Mouse (Mus musculus): Measurements from ENCODE around the gene Pou3f3. TPM values are rescaled to one million over a fixed set of nuclear protein-coding genes. Genes with fewer than 3 reads are reported as not detected.

The Pou3f3 gene
- polyA plus RNA-seq, 1 experiment from 2014 or later: 2.9 TPM

- ATAC-seq (ENCODE audit: low read depth): no peak
- Histone ChIP-seq H3K27me3 (replicated peaks; ENCODE audit: control insufficient read depth, insufficient read depth, low read length) (peaks cover 78% of the 10 kb centered on the region), H3K4me2 (ENCODE audit: low read depth, low read length) (peak overlapping the region; percentile 87), H3K9me3 (ENCODE audit: control insufficient read depth, low read length) (no peaks in the 10 kb centered on the region), H3K4me1 (ENCODE audit: control insufficient read depth, insufficient read depth, low read length) (peaks cover 4% of the 10 kb centered on the region; the same call in 1 of the 2 replicates), H3K36me3 (ENCODE audit: control insufficient read depth, insufficient read depth, low read length) (no peaks in the 10 kb centered on the region), H3K4me3 (ENCODE audit: low read depth, low read length) (peak overlapping the region; percentile 49), H3K9ac (ENCODE audit: low read depth, low read length) (peak overlapping the region; percentile 72), H3K27ac (replicated peaks; ENCODE audit: low read depth, low read length) (peak overlapping the region; percentile 82; the same call in 1 of the 2 replicates)
- WGBS: 4% methylated on average over 11 of the region's 11 CpGs
- no peak for DNase-seq (ENCODE audit: low spot score)
These were observed 10.1 kb upstream of the Pou3f3 start for GRCm38 (mm10) chr1:42685321-42685960.

GRCm38 (mm10) chr1:42686194-42687131, 9.1 kb upstream of the Pou3f3 start:
- peak; percentile 51 for ATAC-seq (ENCODE audit: low read depth)
- Histone ChIP-seq H3K27ac (replicated peaks; ENCODE audit: low read depth, low read length) (peak overlapping the region; percentile 82), H3K36me3 (ENCODE audit: control insufficient read depth, insufficient read depth, low read length) (no peaks in the 10 kb centered on the region), H3K27me3 (replicated peaks; ENCODE audit: control insufficient read depth, insufficient read depth, low read length) (peaks cover 87% of the 10 kb centered on the region), H3K4me2 (ENCODE audit: low read depth, low read length) (peak overlapping the region; percentile 87), H3K9me3 (ENCODE audit: control insufficient read depth, low read length) (no peaks in the 10 kb centered on the region), H3K4me1 (ENCODE audit: control insufficient read depth, insufficient read depth, low read length) (peaks cover 4% of the 10 kb centered on the region; the same call in 1 of the 2 replicates), H3K4me3 (ENCODE audit: low read depth, low read length) (peak overlapping the region; percentile 49), H3K9ac (ENCODE audit: low read depth, low read length) (peak overlapping the region; percentile 72)
- DNase-seq (ENCODE audit: low spot score): no peak
- under 1% methylated on average over 44 of the region's 53 CpGs for WGBS

GRCm38 (mm10) chr1:42687271-42687670, 8.3 kb upstream of the Pou3f3 start:
- Histone ChIP-seq H3K27ac (replicated peaks; ENCODE audit: low read depth, low read length) (peak overlapping the region; percentile 82), H3K36me3 (ENCODE audit: control insufficient read depth, insufficient read depth, low read length) (no peaks in the 10 kb centered on the region), H3K4me1 (ENCODE audit: control insufficient read depth, insufficient read depth, low read length) (peaks cover 4% of the 10 kb centered on the region; the same call in 1 of the 2 replicates), H3K27me3 (replicated peaks; ENCODE audit: control insufficient read depth, insufficient read depth, low read length) (peaks cover 92% of the 10 kb centered on the region), H3K9ac (ENCODE audit: low read depth, low read length) (peak overlapping the region; percentile 72; the same call in 1 of the 2 replicates), H3K4me2 (ENCODE audit: low read depth, low read length) (peak overlapping the region; percentile 87), H3K4me3 (ENCODE audit: low read depth, low read length) (peak overlapping the region; percentile 49), H3K9me3 (ENCODE audit: control insufficient read depth, low read length) (no peaks in the 10 kb centered on the region)
- ATAC-seq (ENCODE audit: low read depth) (no peak), DNase-seq (ENCODE audit: low spot score) (no peak)
- 9% methylated on average over 12 of the region's 12 CpGs for WGBS

- DNase-seq (ENCODE audit: low spot score) (no peak), ATAC-seq (ENCODE audit: low read depth) (no peak)
- Histone ChIP-seq H3K9me3 (ENCODE audit: control insufficient read depth, low read length) (no peaks in the 10 kb centered on the region), H3K9ac (ENCODE audit: low read depth, low read length) (no peak overlapping the region), H3K4me2 (ENCODE audit: low read depth, low read length) (peak overlapping the region; percentile 25; the same call in 1 of the 2 replicates), H3K27me3 (replicated peaks; ENCODE audit: control insufficient read depth, insufficient read depth, low read length) (peaks cover 95% of the 10 kb centered on the region), H3K36me3 (ENCODE audit: control insufficient read depth, insufficient read depth, low read length) (no peaks in the 10 kb centered on the region), H3K4me3 (ENCODE audit: low read depth, low read length) (0 out of 2 replicates have a peak overlapping the region, but pooled peaks have one; percentile 49), H3K27ac (replicated peaks; ENCODE audit: low read depth, low read length) (no peak overlapping the region; the same call in 1 of the 2 replicates), H3K4me1 (ENCODE audit: control insufficient read depth, insufficient read depth, low read length) (peaks cover 4% of the 10 kb centered on the region; the same call in 1 of the 2 replicates)
- 12% methylated on average over 7 of the region's 7 CpGs for WGBS
These were observed 7.6 kb upstream of the Pou3f3 start for GRCm38 (mm10) chr1:42687756-42688540.

GRCm38 (mm10) chr1:42688541-42689125, 6.9 kb upstream of the Pou3f3 start:
- Histone ChIP-seq H3K27ac (replicated peaks; ENCODE audit: low read depth, low read length) (no peak overlapping the region; the same call in 1 of the 2 replicates), H3K36me3 (ENCODE audit: control insufficient read depth, insufficient read depth, low read length) (no peaks in the 10 kb centered on the region), H3K9ac (ENCODE audit: low read depth, low read length) (peak overlapping the region; percentile 32; the same call in 1 of the 2 replicates), H3K4me1 (ENCODE audit: control insufficient read depth, insufficient read depth, low read length) (peaks cover 4% of the 10 kb centered on the region; the same call in 1 of the 2 replicates), H3K27me3 (replicated peaks; ENCODE audit: control insufficient read depth, insufficient read depth, low read length) (peaks cover 94% of the 10 kb centered on the region), H3K4me2 (ENCODE audit: low read depth, low read length) (peak overlapping the region; percentile 25), H3K4me3 (ENCODE audit: low read depth, low read length) (no peak overlapping the region), H3K9me3 (ENCODE audit: control insufficient read depth, low read length) (no peaks in the 10 kb centered on the region)
- ATAC-seq (ENCODE audit: low read depth) (no peak), DNase-seq (ENCODE audit: low spot score) (no peak)
- 19% methylated on average over 4 of the region's 4 CpGs for WGBS

- H3K27ac ChIP-seq (replicated peaks; ENCODE audit: low read depth, low read length): no peak overlapping the region
- no peak for ATAC-seq (ENCODE audit: low read depth)
- no peaks in the 10 kb centered on the region for H3K9me3 ChIP-seq (ENCODE audit: control insufficient read depth, low read length)
- peaks cover 88% of the 10 kb centered on the region for H3K27me3 ChIP-seq (replicated peaks; ENCODE audit: control insufficient read depth, insufficient read depth, low read length)
- peak overlapping the region; percentile 35; the same call in 1 of the 2 replicates for H3K9ac ChIP-seq (ENCODE audit: low read depth, low read length)
- DNase-seq (ENCODE audit: low spot score): no peak
- 23% methylated on average over 4 of the region's 4 CpGs for WGBS
- 0 out of 2 replicates have a peak overlapping the region, but pooled peaks have one; percentile 5 for H3K4me3 ChIP-seq (ENCODE audit: low read depth, low read length)
- H3K36me3 ChIP-seq (ENCODE audit: control insufficient read depth, insufficient read depth, low read length): no peaks in the 10 kb centered on the region
- H3K4me2 ChIP-seq (ENCODE audit: low read depth, low read length): peak overlapping the region; percentile 31
- peaks cover 4% of the 10 kb centered on the region; the same call in 1 of the 2 replicates for H3K4me1 ChIP-seq (ENCODE audit: control insufficient read depth, insufficient read depth, low read length)
These were observed 5.5 kb upstream of the Pou3f3 start for GRCm38 (mm10) chr1:42690024-42690575.

- ATAC-seq (ENCODE audit: low read depth) (no peak), DNase-seq (ENCODE audit: low spot score) (peak; percentile 91)
- Histone ChIP-seq H3K27me3 (replicated peaks; ENCODE audit: control insufficient read depth, insufficient read depth, low read length) (peaks cover 86% of the 10 kb centered on the region), H3K4me2 (ENCODE audit: low read depth, low read length) (peak overlapping the region; percentile 31), H3K36me3 (ENCODE audit: control insufficient read depth, insufficient read depth, low read length) (no peaks in the 10 kb centered on the region), H3K9ac (ENCODE audit: low read depth, low read length) (peak overlapping the region; percentile 19; the same call in 1 of the 2 replicates), H3K9me3 (ENCODE audit: control insufficient read depth, low read length) (no peaks in the 10 kb centered on the region), H3K4me3 (ENCODE audit: low read depth, low read length) (peak overlapping the region; percentile 63), H3K4me1 (ENCODE audit: control insufficient read depth, insufficient read depth, low read length) (0 out of 2 replicates have a peak, but pooled peaks cover 3% of the 10 kb centered on the region), H3K27ac (replicated peaks; ENCODE audit: low read depth, low read length) (peak overlapping the region; percentile 19; the same call in 1 of the 2 replicates)
- WGBS: 4% methylated on average over 9 of the region's 9 CpGs
These were observed 4.1 kb upstream of the Pou3f3 start for GRCm38 (mm10) chr1:42691202-42692170.

Data from embryonic facial prominence, embryonic 14.5 days (tissue).